Mouse (Mus musculus) lung, adult 2 months (tissue): ENCODE measurements around the gene Gm29427. TPM values are rescaled to one million over a fixed set of nuclear protein-coding genes. Genes with fewer than 3 reads are reported as not detected.

Experiments
- DNase-seq: peaks from one replicate; pipeline ENCODE4 v3.0.0; 2022
- H3K4me1 ChIP-seq: fragments of 200-500 bp; 2 replicates; pipeline ENCODE4 v1.6.1; 2011; ENCODE audit warnings: low read length; ENCODE audit not compliant: control insufficient read depth, insufficient read depth
- H3K4me3 ChIP-seq: fragments of 200-500 bp; replicated peaks from 2 replicates; pipeline ENCODE3; 2011; ENCODE audit warnings: low read depth, mild to moderate bottlenecking, control low read depth, low read length; ENCODE audit errors: extremely low read depth
- CTCF ChIP-seq: fragments of 200-500 bp; IDR thresholded peaks from 2 replicates; pipeline ENCODE4 v1.5.1; 2011; ENCODE audit warnings: mild to moderate bottlenecking, low read length, control low read depth; ENCODE audit not compliant: insufficient read depth
- POLR2A ChIP-seq: fragments of 200-500 bp; IDR thresholded peaks from 2 replicates; pipeline ENCODE4 v1.6.1; 2011; ENCODE audit warnings: low read depth, mild to moderate bottlenecking, control low read depth, low read length, borderline replicate concordance; ENCODE audit errors: extremely low read depth
- WGBS: fragments of 180-500 bp; shearing (Covaris S2); methylation state at CpG from one replicate; pipeline ENCODE4 v1.1.7; 2018; 5-methylcytosine and 5-hydroxymethylcytosine counted together
- polyA plus RNA-seq: library from polyadenylated mRNA; depleted of rRNA; stranded (reverse); fragments of >200 nt; gene quantifications from 2 replicates; pipeline ENCODE4 v1.2.3, GENCODE M21; 2012

Gm29427 gene
- polyA plus RNA-seq, 1 experiment: not detected

- peak overlapping the region; percentile 93 for H3K4me3 ChIP-seq
- TF ChIP-seq CTCF (no peak), POLR2A (no peak)
- no peak for DNase-seq
- WGBS: under 1% methylated on average over 42 of the region's 42 CpGs
- peaks cover 5% of the 10 kb centered on the region; the same call in 1 of the 2 replicates for H3K4me1 ChIP-seq
Measured at GRCm38 (mm10) chr1:130716513-130717290, 1.1 kb upstream of the Gm29427 start.

GRCm38 (mm10) chr1:130716218-130716512, 566 bp upstream of the Gm29427 start:
- 2% methylated on average over 3 of the region's 3 CpGs for WGBS
- H3K4me3 ChIP-seq: peak overlapping the region; percentile 93
- peaks cover 5% of the 10 kb centered on the region; the same call in 1 of the 2 replicates for H3K4me1 ChIP-seq
- TF ChIP-seq POLR2A (no peak), CTCF (no peak)
- DNase-seq: no peak

- Histone ChIP-seq H3K4me3 (no peak overlapping the region), H3K4me1 (peaks cover 4% of the 10 kb centered on the region; the same call in 1 of the 2 replicates)
- WGBS: 79% methylated on average over 4 of the region's 4 CpGs
- DNase-seq: no peak
- TF ChIP-seq POLR2A (no peak), CTCF (no peak)
Measured at GRCm38 (mm10) chr1:130714046-130714445, 1.6 kb downstream of the Gm29427 start.

- no peak for TF ChIP-seq CTCF
- no peak for TF ChIP-seq POLR2A
- Histone ChIP-seq H3K4me1 (no peaks in the 10 kb centered on the region; the same call in 1 of the 2 replicates), H3K4me3 (no peak overlapping the region)
- WGBS: 88% methylated on average over 22 of the region's 22 CpGs
- no peak for DNase-seq
Measured at GRCm38 (mm10) chr1:130710283-130711080, 5.1 kb downstream of the Gm29427 start.

GRCm38 (mm10) chr1:130703613-130704012, 12.0 kb downstream of the Gm29427 start:
- no peak overlapping the region for H3K4me3 ChIP-seq
- 76% methylated on average over 2 of the region's 2 CpGs for whole genome bisulfite sequencing
- TF ChIP-seq CTCF (no peak), POLR2A (no peak)
- no peaks in the 10 kb centered on the region; the same call in 1 of the 2 replicates for H3K4me1 ChIP-seq
- DNase-seq: peak; percentile 33

- TF ChIP-seq CTCF (no peak), POLR2A (no peak)
- WGBS: 96% methylated on average over 11 of the region's 11 CpGs
- DNase-seq: no peak
Measured at GRCm38 (mm10) chr1:130701976-130702375, 13.6 kb downstream of the Gm29427 start.

DNA sequence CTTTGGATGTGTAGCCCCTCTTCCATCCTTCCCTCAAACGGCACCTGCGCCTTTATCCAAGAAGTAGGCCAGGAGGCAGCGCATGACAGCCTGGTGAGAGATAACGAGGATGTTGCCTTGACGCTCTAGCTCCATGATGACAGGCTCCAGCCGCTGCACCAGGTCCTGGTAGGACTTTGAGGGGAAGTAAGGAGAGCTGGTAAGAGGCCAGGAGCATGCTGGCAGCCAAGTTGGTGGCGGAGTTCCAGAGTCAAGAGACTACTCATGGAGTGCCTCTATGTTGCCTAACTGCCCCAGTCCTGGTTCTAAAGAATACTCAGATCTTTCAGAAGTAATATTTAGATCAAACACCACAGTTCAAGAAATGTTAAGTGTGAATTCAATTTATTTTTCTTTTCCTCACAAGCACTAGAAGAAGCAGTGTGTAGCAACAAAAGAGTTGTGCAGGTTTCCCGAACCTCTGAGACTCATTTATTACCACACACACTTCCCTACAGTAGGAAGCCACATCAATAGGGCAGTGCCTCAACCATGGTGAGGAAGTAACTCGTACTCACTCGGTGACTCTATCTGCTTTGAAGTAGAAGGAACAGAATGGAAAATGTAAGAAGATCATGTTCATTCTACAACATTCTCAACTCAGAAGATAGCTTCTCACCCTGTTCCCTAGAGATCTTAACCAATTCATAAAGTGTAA, 15.5 kb downstream of the Gm29427 start:
- Histone ChIP-seq H3K4me1 (no peaks in the 10 kb centered on the region; the same call in 1 of the 2 replicates), H3K4me3 (no peak overlapping the region)
- TF ChIP-seq CTCF (no peak), POLR2A (no peak)
- DNase-seq: peak; percentile 79
- 69% methylated on average over 10 of the region's 10 CpGs for whole genome bisulfite sequencing

More at GRCm38 (mm10) chr1:130701976-130702375, 13.6 kb downstream of the Gm29427 start:
- no peaks in the 10 kb centered on the region; the same call in 1 of the 2 replicates for H3K4me1 ChIP-seq
- H3K4me3 ChIP-seq: no peak overlapping the region

- Histone ChIP-seq H3K4me1 (no peaks in the 10 kb centered on the region; the same call in 1 of the 2 replicates), H3K4me3 (no peak overlapping the region)
- TF ChIP-seq POLR2A: no peak
- no peak for TF ChIP-seq CTCF
- DNase-seq: no peak
- WGBS: 93% methylated on average over 5 of the region's 5 CpGs
Measured at GRCm38 (mm10) chr1:130698601-130699000, 17.0 kb downstream of the Gm29427 start.

DNA sequence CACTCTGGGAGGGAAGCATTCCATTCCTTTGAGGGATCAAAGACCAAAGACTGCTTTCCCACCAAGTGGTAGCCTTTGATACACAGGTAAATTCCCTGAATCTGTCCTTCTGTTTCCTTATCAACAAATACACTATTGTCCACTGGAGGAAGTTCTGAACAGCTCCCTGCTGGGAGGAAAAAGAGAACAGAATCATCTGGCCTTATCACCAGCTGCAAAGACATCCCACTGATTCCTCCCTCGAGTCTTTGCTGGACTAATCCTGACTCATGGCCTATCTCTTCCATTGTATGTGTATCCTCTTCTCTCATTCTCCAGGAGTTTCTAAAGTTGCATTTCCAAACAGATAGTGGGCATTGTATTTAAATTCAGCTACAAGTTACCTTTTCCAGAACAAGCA, 31.7 kb downstream of the Gm29427 start:
- no peaks in the 10 kb centered on the region for H3K4me1 ChIP-seq
- DNase-seq: no peak
- no peak overlapping the region for H3K4me3 ChIP-seq
- WGBS: 27% methylated on average over 1 of the region's 1 CpGs
- no peak for TF ChIP-seq CTCF
- no peak for TF ChIP-seq POLR2A
